Mouse (Mus musculus) kidney, embryonic 14.5 days (tissue): ENCODE measurements around the gene Jpt1. TPM values are rescaled to one million over a fixed set of nuclear protein-coding genes. Genes with fewer than 3 reads are reported as not detected.
"Not testable (repeated sequence)": the region's sequence is repeated elsewhere in the genome, so short reads cannot be mapped to it uniquely, and the experiment has no call there.

ENCODE experiments used
- ATAC-seq: fragments of 200-750 bp; cut with Nextera tagmentation; 2 replicates; pipeline ENCODE4 v1.8.0; 2017; ENCODE audit warnings: moderate number of reproducible peaks, mild to moderate bottlenecking, moderate TSS enrichment, moderate library complexity; ENCODE audit not compliant: low FRiP score, low TSS enrichment
- H3K27ac ChIP-seq: fragments of 300-500 bp; sonication (generic); 2 replicates; pipeline ENCODE4 v1.5.1; 2014; ENCODE audit warnings: low read depth, mild to moderate bottlenecking, low read length, moderate library complexity, mixed read lengths
- H3K27me3 ChIP-seq: fragments of 300-500 bp; sonication (generic); 2 replicates; pipeline ENCODE4 v1.6.1; 2014; ENCODE audit warnings: mild to moderate bottlenecking, low read length; ENCODE audit not compliant: control insufficient read depth, insufficient read depth
- H3K36me3 ChIP-seq: fragments of 300-500 bp; sonication (generic); 2 replicates; pipeline ENCODE4 v1.6.1; 2014; ENCODE audit warnings: low read length, mixed read lengths; ENCODE audit not compliant: control insufficient read depth, insufficient read depth
- H3K4me1 ChIP-seq: fragments of 300-500 bp; sonication (generic); 2 replicates; pipeline ENCODE4 v1.6.1; 2014; ENCODE audit warnings: low read length, mixed read lengths; ENCODE audit not compliant: control insufficient read depth, insufficient read depth
- H3K4me2 ChIP-seq: fragments of 300-500 bp; sonication (generic); replicated peaks from 2 replicates; pipeline ENCODE4 v1.6.1; 2014; ENCODE audit warnings: low read depth, mild to moderate bottlenecking, low read length
- H3K4me3 ChIP-seq: fragments of 300-500 bp; sonication (generic); 2 replicates; pipeline ENCODE4 v1.5.1; 2014; ENCODE audit warnings: mild to moderate bottlenecking, low read length
- H3K9ac ChIP-seq: fragments of 300-500 bp; sonication (generic); 2 replicates; pipeline ENCODE4 v1.6.1; 2014; ENCODE audit warnings: low read depth, mild to moderate bottlenecking, low read length, moderate library complexity
- H3K9me3 ChIP-seq: fragments of 300-500 bp; sonication (generic); 2 replicates; pipeline ENCODE4 v1.6.1; 2016; ENCODE audit warnings: low read length; ENCODE audit not compliant: control insufficient read depth
- WGBS: fragments of 180-500 bp; shearing (Covaris S2); extraction: QIAGEN DNeasy Blood & Tissue Kit; methylation state at CpG from one replicate; pipeline ENCODE4 v1.1.7; 2014; 5-methylcytosine and 5-hydroxymethylcytosine counted together
- polyA plus RNA-seq: library from polyadenylated mRNA; unstranded; fragments of >200 nt; fragmentation: Nextera tagmentation; extraction: Ambion mirVana; gene quantifications from 2 replicates; pipeline ENCODE4 v1.2.1, GENCODE M21; 2014

The Jpt1 gene
- polyA plus RNA-seq, 1 experiment from 2014 or later, result 487 TPM

DNA sequence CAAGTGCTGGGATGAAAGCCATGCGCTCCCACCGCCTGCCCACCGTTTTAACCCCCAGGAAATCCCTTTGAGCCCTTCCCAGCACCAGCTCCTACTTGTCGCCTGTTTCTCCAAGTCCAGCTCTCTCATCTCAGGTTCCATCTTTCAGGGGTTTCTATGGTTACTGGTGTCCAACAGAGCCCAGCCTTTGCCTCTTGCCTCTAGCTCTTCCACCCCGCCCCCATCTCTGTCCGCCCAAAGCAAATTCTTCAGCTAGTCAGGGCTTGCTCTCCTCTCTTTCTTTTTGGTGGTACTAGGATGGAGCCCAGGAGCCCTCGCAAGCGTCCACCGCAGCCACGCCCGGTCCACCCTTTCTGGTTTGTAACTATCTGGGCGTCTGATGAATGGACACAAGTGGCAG is 29.0 kb downstream of the Jpt1 start:
- H3K9ac ChIP-seq, result no peak overlapping the region
- peaks cover 2% of the 10 kb centered on the region; the same call in 1 of the 2 replicates for H3K36me3 ChIP-seq
- H3K27ac ChIP-seq, result no peak overlapping the region
- WGBS, result 56% methylated on average over 12 of the region's 12 CpGs
- no peaks in the 10 kb centered on the region for H3K27me3 ChIP-seq
- H3K4me1 ChIP-seq, result no peaks in the 10 kb centered on the region
- H3K4me2 ChIP-seq, result no peak overlapping the region
- H3K9me3 ChIP-seq, result no peaks in the 10 kb centered on the region
- H3K4me3 ChIP-seq, result no peak overlapping the region
- ATAC-seq, result peak; percentile 74

DNA sequence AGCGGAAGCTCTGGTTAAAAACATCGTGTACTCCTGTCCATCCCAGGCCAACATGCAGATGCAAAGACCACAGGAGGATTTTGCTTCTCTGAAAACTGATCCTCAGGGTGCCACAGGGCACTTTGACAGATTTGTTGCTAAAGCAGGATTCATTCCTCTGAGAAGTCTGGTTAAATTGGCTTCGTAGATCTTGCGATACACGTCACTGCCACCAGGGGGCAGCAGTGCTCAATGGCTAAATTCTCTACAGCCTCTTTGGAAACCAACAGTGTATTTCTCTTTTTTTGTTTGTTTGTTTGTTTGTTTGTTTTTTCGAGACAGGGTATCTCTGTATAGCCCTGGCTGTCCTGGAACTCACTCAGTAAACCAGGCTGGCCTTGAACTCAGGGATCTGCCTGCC is 30.5 kb downstream of the Jpt1 start:
- H3K4me3 ChIP-seq, result no peak overlapping the region
- H3K27ac ChIP-seq, result no peak overlapping the region
- H3K4me1 ChIP-seq, result no peaks in the 10 kb centered on the region
- no peaks in the 10 kb centered on the region for H3K27me3 ChIP-seq
- H3K9me3 ChIP-seq, result no peaks in the 10 kb centered on the region
- WGBS, result 17% methylated on average over 6 of the region's 6 CpGs
- no peak overlapping the region for H3K9ac ChIP-seq
- H3K4me2 ChIP-seq, result no peak overlapping the region
- H3K36me3 ChIP-seq, result peaks cover 8% of the 10 kb centered on the region; the same call in 1 of the 2 replicates
- no peak for ATAC-seq

DNA sequence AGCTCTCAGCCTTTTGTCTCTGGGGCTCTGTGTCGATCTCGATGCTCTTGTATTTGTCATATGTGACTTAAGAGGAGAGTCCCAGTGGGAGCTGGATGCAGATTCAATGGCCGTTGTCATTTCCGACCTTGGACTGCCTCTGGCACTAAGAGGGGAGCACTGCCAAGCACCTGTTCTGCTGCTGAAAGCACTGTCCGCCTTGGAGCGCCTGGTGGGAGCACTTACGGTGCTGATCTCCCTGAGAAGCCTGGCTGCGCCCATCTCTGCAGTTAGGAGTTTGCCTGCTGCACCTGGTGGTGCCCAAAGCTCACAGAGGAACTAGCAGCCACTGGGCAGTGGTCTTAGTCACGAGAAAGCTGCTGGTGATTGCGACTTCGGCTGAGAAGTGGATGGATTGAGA is 30.9 kb downstream of the Jpt1 start:
- Histone ChIP-seq H3K27me3 (no peaks in the 10 kb centered on the region), H3K9ac (no peak overlapping the region), H3K27ac (no peak overlapping the region), H3K4me2 (no peak overlapping the region), H3K9me3 (no peaks in the 10 kb centered on the region), H3K36me3 (peaks cover 8% of the 10 kb centered on the region; the same call in 1 of the 2 replicates), H3K4me1 (no peaks in the 10 kb centered on the region), H3K4me3 (no peak overlapping the region)
- 72% methylated on average over 11 of the region's 11 CpGs for WGBS
- ATAC-seq, result no peak

DNA sequence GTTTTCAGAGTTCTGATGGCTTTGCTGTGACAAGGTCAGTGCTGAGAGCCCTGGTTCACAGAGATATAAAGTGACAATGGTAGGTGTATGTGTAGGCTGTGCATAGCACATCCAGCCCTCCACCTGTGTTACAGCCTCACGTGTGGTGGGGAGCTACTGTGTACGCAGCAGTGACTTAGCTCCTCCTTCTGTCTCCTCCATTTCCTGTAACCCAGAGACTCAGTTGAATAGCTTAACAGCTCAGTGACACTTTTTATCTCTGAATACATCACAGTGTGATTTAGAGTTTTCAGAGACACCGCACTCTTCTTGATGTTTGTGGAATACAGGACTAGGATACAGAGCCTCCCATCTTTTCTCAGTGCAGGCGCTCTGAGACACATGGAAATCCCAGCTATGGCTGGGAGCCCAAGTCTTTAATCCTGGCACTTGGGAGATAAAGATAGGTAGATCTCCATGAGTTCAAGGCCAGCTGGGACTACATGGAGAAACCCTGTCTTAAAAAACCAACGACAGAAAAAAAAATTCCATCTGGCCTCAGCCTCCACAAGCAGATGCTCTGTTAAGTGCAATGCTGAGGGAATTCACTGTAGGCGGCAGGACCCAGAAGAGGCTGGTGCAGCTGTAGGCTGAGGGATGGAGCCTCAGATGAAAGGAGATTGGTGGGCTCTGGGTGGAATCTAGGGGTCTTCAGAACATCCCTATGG is 32.5 kb downstream of the Jpt1 start:
- Histone ChIP-seq H3K27me3 (no peaks in the 10 kb centered on the region), H3K36me3 (peaks cover 8% of the 10 kb centered on the region; the same call in 1 of the 2 replicates), H3K4me1 (peaks cover 3% of the 10 kb centered on the region; the same call in 1 of the 2 replicates), H3K27ac (no peak overlapping the region), H3K4me2 (no peak overlapping the region), H3K4me3 (no peak overlapping the region), H3K9ac (no peak overlapping the region), H3K9me3 (no peaks in the 10 kb centered on the region)
- 75% methylated on average over 6 of the region's 6 CpGs for WGBS
- no peak for ATAC-seq

DNA sequence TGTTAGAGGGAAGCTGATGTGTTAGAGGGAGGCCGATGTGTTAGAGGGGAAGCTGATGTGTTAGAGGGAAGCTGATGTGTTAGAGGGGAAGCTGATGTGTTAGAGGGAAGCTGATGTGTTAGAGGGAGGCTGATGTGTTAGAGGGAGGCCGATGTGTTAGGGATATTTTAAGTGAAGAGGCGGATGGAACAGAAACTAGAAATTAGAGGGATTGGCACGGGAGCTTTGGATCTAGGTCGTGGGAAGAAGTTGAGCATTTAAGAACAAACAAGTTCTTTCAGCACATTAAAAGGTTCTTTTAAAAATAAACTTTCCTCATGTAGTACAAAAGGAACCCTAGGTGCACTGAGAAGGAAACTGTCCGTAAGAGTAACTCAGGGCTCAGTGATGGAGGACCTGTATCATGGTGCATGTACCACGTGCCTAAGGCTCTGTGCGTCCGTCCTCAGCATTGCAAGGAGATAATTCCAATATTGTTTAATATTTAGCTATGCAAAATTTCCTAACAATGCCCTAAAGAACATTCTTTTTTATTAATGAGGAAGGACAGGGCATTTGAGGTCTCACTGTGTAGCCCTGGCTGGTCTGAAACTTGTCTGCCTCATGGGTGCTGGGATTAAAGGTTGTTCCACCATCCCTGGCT is 35.8 kb downstream of the Jpt1 start:
- Histone ChIP-seq H3K4me1 (peaks cover 22% of the 10 kb centered on the region), H3K36me3 (peaks cover 8% of the 10 kb centered on the region; the same call in 1 of the 2 replicates), H3K4me2 (no peak overlapping the region), H3K27me3 (no peaks in the 10 kb centered on the region), H3K9ac (no peak overlapping the region), H3K9me3 (no peaks in the 10 kb centered on the region), H3K4me3 (no peak overlapping the region), H3K27ac (no peak overlapping the region)
- no peak for ATAC-seq
- 87% methylated on average over 9 of the region's 9 CpGs for WGBS

DNA sequence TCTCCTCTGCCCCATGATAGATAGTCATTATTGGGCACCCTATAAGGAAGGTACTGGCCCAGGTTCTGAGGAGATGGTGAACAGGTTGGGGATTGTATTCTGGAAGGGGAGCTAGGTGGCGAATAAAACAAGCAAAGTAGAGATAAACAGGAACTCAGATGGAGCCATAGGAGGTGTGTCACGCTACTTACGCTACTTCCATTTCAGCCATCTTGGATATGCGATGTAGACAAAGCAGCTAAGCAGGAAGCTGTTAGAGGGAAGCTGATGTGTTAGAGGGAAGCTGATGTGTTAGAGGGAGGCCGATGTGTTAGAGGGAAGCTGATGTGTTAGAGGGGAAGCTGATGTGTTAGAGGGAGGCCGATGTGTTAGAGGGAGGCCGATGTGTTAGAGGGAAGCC is 36.8 kb downstream of the Jpt1 start:
- H3K4me3 ChIP-seq, ATAC-seq, H3K9ac ChIP-seq, H3K27me3 ChIP-seq, H3K36me3 ChIP-seq, H3K9me3 ChIP-seq, H3K4me2 ChIP-seq, H3K27ac ChIP-seq: not testable (repeated sequence)
- H3K4me1 ChIP-seq, result peaks cover 26% of the 10 kb centered on the region
- 88% methylated on average over 7 of the region's 7 CpGs for WGBS

DNA sequence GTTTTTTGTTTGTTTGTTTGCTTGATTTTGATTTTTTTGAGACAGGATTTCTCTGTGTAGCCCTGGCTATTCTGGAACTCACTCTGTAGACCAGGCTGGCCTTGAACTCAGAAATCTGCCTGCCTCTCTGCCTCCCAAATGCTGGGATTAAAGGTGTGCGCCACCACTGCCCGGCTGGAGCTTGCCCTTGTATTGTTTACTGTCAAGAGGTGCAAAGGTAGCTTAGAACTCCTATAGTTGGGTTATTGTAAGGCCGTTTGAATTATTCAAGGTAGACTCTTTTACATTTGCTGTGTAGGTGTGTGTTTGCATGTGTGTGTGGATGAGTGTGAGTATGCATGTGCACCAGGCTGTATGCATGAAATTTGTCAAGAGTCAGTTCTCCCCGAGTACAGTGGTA is 37.6 kb downstream of the Jpt1 start:
- peak overlapping the region; percentile 94; the same call in 1 of the 2 replicates for H3K4me3 ChIP-seq
- H3K27me3 ChIP-seq, ATAC-seq: not testable (repeated sequence)

DNA sequence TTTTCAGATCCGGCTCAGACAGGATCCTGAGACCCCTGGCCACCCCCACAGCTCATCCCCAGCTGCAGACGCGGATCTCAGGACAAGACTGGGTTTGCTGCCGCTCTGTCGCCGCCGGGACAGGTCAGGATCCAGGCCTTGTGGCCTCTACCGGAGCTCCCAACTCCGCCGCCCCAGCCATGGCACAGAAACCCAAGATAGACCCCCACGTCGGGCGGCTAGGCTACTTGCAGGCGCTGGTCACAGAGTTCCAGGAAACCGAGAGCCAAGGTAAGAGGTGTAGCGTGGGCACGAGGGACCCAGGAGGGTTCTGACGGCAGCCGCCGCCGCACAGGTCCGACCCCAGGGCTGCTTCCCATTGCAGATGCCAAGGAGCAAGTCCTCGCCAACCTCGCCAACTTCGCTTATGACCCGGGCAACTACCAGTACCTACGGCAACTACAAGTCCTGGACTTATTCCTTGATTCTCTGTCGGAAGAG is 38.4 kb downstream of the Jpt1 start:
- 5% methylated on average over 28 of the region's 28 CpGs for WGBS
- Histone ChIP-seq H3K9ac (peak overlapping the region; percentile 80), H3K4me3 (peak overlapping the region; percentile 94), H3K27ac (no peak overlapping the region), H3K9me3 (no peaks in the 10 kb centered on the region), H3K36me3 (peaks cover 8% of the 10 kb centered on the region; the same call in 1 of the 2 replicates), H3K4me2 (peak overlapping the region; percentile 89), H3K4me1 (peaks cover 26% of the 10 kb centered on the region), H3K27me3 (no peaks in the 10 kb centered on the region)
- ATAC-seq, result peak; percentile 23

More for the DNA sequence above, 37.6 kb downstream of the Jpt1 start:
- H3K4me1 ChIP-seq, result peaks cover 26% of the 10 kb centered on the region
- WGBS, result 87% methylated on average over 4 of the region's 4 CpGs
- not testable (repeated sequence) for H3K9me3 ChIP-seq, H3K9ac ChIP-seq, H3K36me3 ChIP-seq, H3K27ac ChIP-seq
- H3K4me2 ChIP-seq, result peak overlapping the region; percentile 89; the same call in 1 of the 2 replicates
